Mouse (Mus musculus) small intestine, adult 2 months (tissue): ENCODE measurements around the gene Armh2.
"Not testable (repeated sequence)": the region's sequence is repeated elsewhere in the genome, so short reads cannot be mapped to it uniquely, and the experiment has no call there.

Source experiments
- CTCF ChIP-seq: fragments of 200-500 bp; IDR thresholded peaks from 2 replicates; pipeline ENCODE4 v1.5.1; 2012; ENCODE audit warnings: low read depth, mild to moderate bottlenecking, control low read depth, inconsistent platforms, low read length, moderate library complexity, mixed read lengths; ENCODE audit not compliant: insufficient replicate concordance, insufficient read length; ENCODE audit errors: extremely low read depth
- POLR2A ChIP-seq: fragments of 200-500 bp; IDR thresholded peaks from 2 replicates; pipeline ENCODE4 v1.6.1; 2012; ENCODE audit warnings: low read depth, mild to moderate bottlenecking, control low read depth, inconsistent platforms, low read length, moderate library complexity

- not testable (repeated sequence) for TF ChIP-seq CTCF, POLR2A
These were observed 26.8 kb downstream of the Armh2 start for GRCm38 (mm10) chr13:24767809-24768208.
